Mouse (Mus musculus): ENCODE measurements around the gene Rhbdd2. TPM values are rescaled to one million over a fixed set of nuclear protein-coding genes. Genes with fewer than 3 reads are reported as not detected.
A peak's percentile ranks its signal among the peaks of the same experiment; 100 is the strongest.

Gene Rhbdd2
- polyA plus RNA-seq, 1 experiment from 2014 or later = 58.5 TPM

GRCm38 (mm10) chr5:135682009-135682408 is 49.6 kb downstream of the Rhbdd2 start:
- DNase-seq (ENCODE audit: low spot score, missing footprints) = no peak
- Histone ChIP-seq H3K27ac (ENCODE audit: low read depth, low read length) (no peak overlapping the region), H3K9me3 (ENCODE audit: control insufficient read depth, low read length) (no peaks in the 10 kb centered on the region), H3K4me1 (ENCODE audit: control insufficient read depth, insufficient read depth, low read length) (no peaks in the 10 kb centered on the region), H3K4me3 (ENCODE audit: low read depth, low read length) (no peak overlapping the region), H3K4me2 (no peak overlapping the region), H3K27me3 (ENCODE audit: control insufficient read depth, insufficient read depth, low read length) (no peaks in the 10 kb centered on the region), H3K9ac (ENCODE audit: low read length) (no peak overlapping the region), H3K36me3 (ENCODE audit: control insufficient read depth, insufficient read depth, low read length) (no peaks in the 10 kb centered on the region)
- no peak for ATAC-seq (ENCODE audit: low FRiP score)
- 94% methylated on average over 5 of the region's 5 CpGs for WGBS

GRCm38 (mm10) chr5:135682942-135683570 is 50.6 kb downstream of the Rhbdd2 start:
- ATAC-seq (ENCODE audit: low FRiP score) = no peak

DNA sequence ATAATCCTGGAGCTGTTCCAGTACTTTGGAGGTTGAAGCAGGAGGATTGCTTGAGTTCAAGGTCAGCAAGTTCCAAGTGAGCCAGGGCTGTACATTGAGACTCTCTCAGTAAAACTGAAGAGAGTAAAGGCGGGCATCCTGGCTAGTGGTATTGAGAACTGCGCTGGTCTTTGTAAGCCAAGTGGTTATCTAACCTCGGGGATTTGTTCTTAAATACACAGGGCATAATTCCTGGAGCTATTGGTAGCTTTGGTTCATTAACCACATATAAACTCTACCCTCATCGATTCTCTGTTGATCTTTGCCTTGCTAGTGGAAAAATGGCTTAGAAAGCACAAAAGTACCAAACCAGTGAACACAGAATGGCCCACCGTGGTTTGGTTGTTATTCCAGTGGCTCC is 58.0 kb downstream of the Rhbdd2 start:
- Histone ChIP-seq H3K9ac (ENCODE audit: low read length) (no peak overlapping the region; the same call in 1 of the 2 replicates), H3K36me3 (ENCODE audit: control insufficient read depth, insufficient read depth, low read length) (no peaks in the 10 kb centered on the region)
- WGBS = 85% methylated on average over 5 of the region's 5 CpGs

More at GRCm38 (mm10) chr5:135682942-135683570, 50.6 kb downstream of the Rhbdd2 start:
- 88% methylated on average over 12 of the region's 12 CpGs for WGBS
- no peaks in the 10 kb centered on the region for H3K27me3 ChIP-seq (ENCODE audit: control insufficient read depth, insufficient read depth, low read length)
- no peak for DNase-seq (ENCODE audit: low spot score, missing footprints)
- H3K4me3 ChIP-seq (ENCODE audit: low read depth, low read length) = no peak overlapping the region
- H3K27ac ChIP-seq (ENCODE audit: low read depth, low read length) = no peak overlapping the region
- no peaks in the 10 kb centered on the region for H3K36me3 ChIP-seq (ENCODE audit: control insufficient read depth, insufficient read depth, low read length)
- no peaks in the 10 kb centered on the region for H3K9me3 ChIP-seq (ENCODE audit: control insufficient read depth, low read length)
- H3K9ac ChIP-seq (ENCODE audit: low read length) = no peak overlapping the region
- H3K4me2 ChIP-seq = no peak overlapping the region
- H3K4me1 ChIP-seq (ENCODE audit: control insufficient read depth, insufficient read depth, low read length) = no peaks in the 10 kb centered on the region

DNA sequence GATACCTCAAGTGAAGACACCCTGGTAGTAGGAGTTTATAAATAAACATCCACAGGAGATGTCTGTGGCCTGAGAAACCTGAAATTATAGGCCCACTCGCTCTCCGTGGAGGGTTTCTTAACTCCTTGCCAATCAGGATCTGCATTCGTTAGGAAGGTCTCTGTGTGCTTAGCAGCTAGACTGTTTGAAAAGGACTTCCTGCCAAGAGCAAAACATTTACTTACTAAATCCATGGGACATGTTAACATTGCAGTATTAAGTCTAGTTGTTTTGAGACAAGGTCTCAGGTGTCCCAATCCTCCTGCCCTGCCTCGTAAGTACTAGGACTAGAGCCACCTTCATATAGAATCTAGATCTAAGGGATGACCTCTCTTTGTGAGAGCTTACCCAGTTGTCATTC is 58.8 kb downstream of the Rhbdd2 start:
- no peaks in the 10 kb centered on the region for H3K27me3 ChIP-seq (ENCODE audit: control insufficient read depth, insufficient read depth, low read length)
- H3K4me2 ChIP-seq = no peak overlapping the region
- no peak overlapping the region for H3K4me3 ChIP-seq (ENCODE audit: low read depth, low read length)
- no peaks in the 10 kb centered on the region for H3K36me3 ChIP-seq (ENCODE audit: control insufficient read depth, insufficient read depth, low read length)
- peaks cover 14% of the 10 kb centered on the region for H3K4me1 ChIP-seq (ENCODE audit: control insufficient read depth, insufficient read depth, low read length)
- DNase-seq (ENCODE audit: low spot score, missing footprints) (no peak), ATAC-seq (ENCODE audit: low FRiP score) (no peak)
- H3K9ac ChIP-seq (ENCODE audit: low read length) = no peak overlapping the region
- 88% methylated on average over 4 of the region's 4 CpGs for WGBS
- no peak overlapping the region for H3K27ac ChIP-seq (ENCODE audit: low read depth, low read length)
- H3K9me3 ChIP-seq (ENCODE audit: control insufficient read depth, low read length) = no peaks in the 10 kb centered on the region

More for the DNA sequence above, 58.0 kb downstream of the Rhbdd2 start:
- DNase-seq (ENCODE audit: low spot score, missing footprints) (no peak), ATAC-seq (ENCODE audit: low FRiP score) (no peak)
- Histone ChIP-seq H3K4me2 (peak overlapping the region; percentile 95), H3K27ac (ENCODE audit: low read depth, low read length) (no peak overlapping the region), H3K4me3 (ENCODE audit: low read depth, low read length) (peak overlapping the region; percentile 74), H3K9me3 (ENCODE audit: control insufficient read depth, low read length) (no peaks in the 10 kb centered on the region), H3K27me3 (ENCODE audit: control insufficient read depth, insufficient read depth, low read length) (no peaks in the 10 kb centered on the region), H3K4me1 (ENCODE audit: control insufficient read depth, insufficient read depth, low read length) (peaks cover 14% of the 10 kb centered on the region)

DNA sequence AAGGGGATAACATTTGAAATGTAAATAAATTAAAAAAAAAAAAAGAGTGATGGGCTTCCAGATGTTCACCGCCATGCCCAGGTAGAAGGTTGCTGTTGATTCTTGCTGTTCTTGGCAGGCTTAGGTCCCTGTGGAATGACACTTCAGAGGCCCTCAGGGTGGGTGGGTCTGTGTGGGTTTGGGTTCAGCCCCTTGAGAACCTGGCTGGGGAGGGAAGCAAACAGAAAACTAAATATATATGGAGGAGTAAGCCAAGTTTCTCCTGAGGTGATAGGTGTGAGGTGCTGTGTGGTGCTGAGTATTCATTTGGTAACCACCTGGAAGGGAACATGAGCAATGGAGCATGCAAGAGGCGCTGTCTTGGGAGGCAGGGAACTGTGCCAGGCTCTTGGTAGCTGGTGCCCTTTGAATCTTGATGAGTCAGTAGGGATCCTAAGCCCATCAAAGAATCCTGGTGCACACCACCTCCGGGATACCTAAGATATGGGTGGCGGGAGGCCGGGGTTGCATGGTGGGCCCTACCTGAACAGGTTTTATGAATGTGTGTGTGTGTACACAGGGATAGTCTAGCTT is 60.9 kb downstream of the Rhbdd2 start:
- DNase-seq (ENCODE audit: low spot score, missing footprints) (no peak), ATAC-seq (ENCODE audit: low FRiP score) (no peak)
- no peak overlapping the region for H3K4me2 ChIP-seq
- 97% methylated on average over 5 of the region's 5 CpGs for WGBS
- H3K4me3 ChIP-seq (ENCODE audit: low read depth, low read length) = no peak overlapping the region
- H3K4me1 ChIP-seq (ENCODE audit: control insufficient read depth, insufficient read depth, low read length) = peaks cover 11% of the 10 kb centered on the region
- no peaks in the 10 kb centered on the region for H3K36me3 ChIP-seq (ENCODE audit: control insufficient read depth, insufficient read depth, low read length)
- no peaks in the 10 kb centered on the region for H3K27me3 ChIP-seq (ENCODE audit: control insufficient read depth, insufficient read depth, low read length)
- H3K27ac ChIP-seq (ENCODE audit: low read depth, low read length) = no peak overlapping the region
- no peaks in the 10 kb centered on the region for H3K9me3 ChIP-seq (ENCODE audit: control insufficient read depth, low read length)
- H3K9ac ChIP-seq (ENCODE audit: low read length) = no peak overlapping the region

DNA sequence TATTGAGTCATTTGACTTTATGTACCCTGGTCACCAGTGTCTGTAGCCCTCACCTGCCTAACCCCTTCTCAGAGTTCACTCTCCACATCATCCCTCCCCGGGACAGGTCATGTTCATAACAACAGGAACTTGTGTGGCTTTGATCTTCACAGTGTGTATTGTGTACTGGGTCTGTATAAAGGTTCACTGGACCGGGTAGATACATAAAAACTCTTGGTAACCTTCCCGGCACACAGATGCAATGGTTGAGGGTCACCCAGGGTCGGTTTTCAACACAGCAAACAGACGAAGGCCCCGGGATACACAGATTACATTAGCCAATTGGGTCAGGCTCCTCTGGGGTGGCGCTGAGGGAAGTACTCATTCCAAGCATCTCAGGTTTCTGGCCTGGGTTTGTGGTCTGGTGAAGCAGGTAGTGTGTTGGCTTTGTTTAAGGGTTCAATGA is 62.9 kb downstream of the Rhbdd2 start:
- peaks cover 4% of the 10 kb centered on the region; the same call in 1 of the 2 replicates for H3K36me3 ChIP-seq (ENCODE audit: control insufficient read depth, insufficient read depth, low read length)
- H3K4me1 ChIP-seq (ENCODE audit: control insufficient read depth, insufficient read depth, low read length) = peaks cover under 1% of the 10 kb centered on the region
- no peaks in the 10 kb centered on the region for H3K27me3 ChIP-seq (ENCODE audit: control insufficient read depth, insufficient read depth, low read length)
- no peak for DNase-seq (ENCODE audit: low spot score, missing footprints)
- no peak overlapping the region for H3K4me2 ChIP-seq
- 76% methylated on average over 7 of the region's 7 CpGs for WGBS
- no peaks in the 10 kb centered on the region for H3K9me3 ChIP-seq (ENCODE audit: control insufficient read depth, low read length)
- no peak overlapping the region for H3K4me3 ChIP-seq (ENCODE audit: low read depth, low read length)
- no peak overlapping the region for H3K9ac ChIP-seq (ENCODE audit: low read length)
- ATAC-seq (ENCODE audit: low FRiP score) = no peak
- H3K27ac ChIP-seq (ENCODE audit: low read depth, low read length) = no peak overlapping the region

Other genes with a start within 250 kb of the Rhbdd2 start
- gene Pom121, start 238.1 kb upstream of the Rhbdd2 start, polyA plus RNA-seq (2014; fragmentation: Nextera tagmentation; extraction: Ambion mirVana) = 14.4 and 17.2 TPM in 2 replicates
- 44.4 and 49.4 TPM in 2 replicates for gene Hip1, start 87.5 kb upstream of the Rhbdd2 start, polyA plus RNA-seq (2014; fragmentation: Nextera tagmentation; extraction: Ambion mirVana)
- not detected in 2 replicates for gene Ccl26, start 69.0 kb upstream of the Rhbdd2 start, polyA plus RNA-seq (2014; fragmentation: Nextera tagmentation; extraction: Ambion mirVana)
- gene Ccl24, start 59.6 kb upstream of the Rhbdd2 start, polyA plus RNA-seq (2014; fragmentation: Nextera tagmentation; extraction: Ambion mirVana) = 3.3 and 3.5 TPM in 2 replicates
- 79.9 and 95.4 TPM in 2 replicates for gene Por, start 37.4 kb downstream of the Rhbdd2 start, polyA plus RNA-seq (2014; fragmentation: Nextera tagmentation; extraction: Ambion mirVana)
- gene Tmem120a, start 111.8 kb downstream of the Rhbdd2 start, polyA plus RNA-seq (2014; fragmentation: Nextera tagmentation; extraction: Ambion mirVana) = 57.5 and 59.9 TPM in 2 replicates
- not detected in 2 replicates for gene Styxl1, start 145.8 kb downstream of the Rhbdd2 start, polyA plus RNA-seq (2014; fragmentation: Nextera tagmentation; extraction: Ambion mirVana)
- 562 and 580 TPM in 2 replicates for gene Mdh2, start 145.9 kb downstream of the Rhbdd2 start, polyA plus RNA-seq (2014; fragmentation: Nextera tagmentation; extraction: Ambion mirVana)
- gene Srrm3, start 174.3 kb downstream of the Rhbdd2 start, polyA plus RNA-seq (2014; fragmentation: Nextera tagmentation; extraction: Ambion mirVana) = 19.0 and 20.7 TPM in 2 replicates